In genomic region chr7:112840890-112841289, GRCm38 (mm10) we compare ENCODE assay signal across 12 mouse cellular contexts.
DNase-seq lines count a peak whose midpoint lies in the region; ATAC-seq and TF ChIP-seq lines count a peak whose summit lies in the region.
"Had no signal": no experiment of that assay in that cellular context is flagged by ENCODE, and none has a peak within 500 bp of the region (broad histone marks: within the 10 kb centered on the region; RNA-seq: fewer than 3 reads in every experiment).

No protein-coding gene starts in this region.

- 0 out of 2 replicates have a peak overlapping the region, but pooled peaks have one; percentile 1 for H3K27ac ChIP-seq in heart, embryonic 13.5 days (replicated peaks)
- H3K27ac ChIP-seq in ES-E14 (ENCODE audit: insufficient read depth, low read depth, low read length, poor library complexity, severe bottlenecking), result peak overlapping the region; percentile 95
- peak overlapping the region; percentile 85 for H3K27ac ChIP-seq in forebrain, embryonic 13.5 days
- H3K27ac ChIP-seq in midbrain, embryonic 11.5 days (ENCODE audit: low read depth, low read length), result peak overlapping the region; percentile 74
- H3K27ac ChIP-seq: liver, embryonic 15.5 days had no signal

- H3K9ac ChIP-seq in heart, embryonic 13.5 days, result no peak overlapping the region
- no peak overlapping the region for H3K9ac ChIP-seq in ES-E14 (ENCODE audit: insufficient read depth, low read depth, low read length, poor library complexity, severe bottlenecking)
- peak overlapping the region; percentile 35; the same call in 1 of the 2 replicates for H3K9ac ChIP-seq in forebrain, embryonic 13.5 days
- H3K9ac ChIP-seq in midbrain, embryonic 11.5 days (ENCODE audit: low read length), result peak overlapping the region; percentile 44; the same call in 1 of the 2 replicates
- H3K9ac ChIP-seq: liver, embryonic 15.5 days had no signal

- no peaks in the 10 kb centered on the region for H3K27me3 ChIP-seq in heart, embryonic 13.5 days (replicated peaks)
- no peaks in the 10 kb centered on the region for H3K27me3 ChIP-seq in forebrain, embryonic 13.5 days
- no peaks in the 10 kb centered on the region for H3K27me3 ChIP-seq in midbrain, embryonic 11.5 days (ENCODE audit: control insufficient read depth, insufficient read depth, low read length)

- H3K4me2 ChIP-seq in heart, embryonic 13.5 days, result no peak overlapping the region
- H3K4me2 ChIP-seq in forebrain, embryonic 13.5 days, result peak overlapping the region; percentile 57
- peak overlapping the region; percentile 20; the same call in 1 of the 2 replicates for H3K4me2 ChIP-seq in midbrain, embryonic 11.5 days
- H3K4me2 ChIP-seq: heart, embryonic 11.5 days; liver, embryonic 15.5 days had no signal

- intact Hi-C loops in heart, postnatal 25 days (cut with DNase I), result no loop called here

- in situ Hi-C loops in ES-E14 (cut with MboI; ENCODE audit: low sequenced_read_pairs in 2 of 2, unreplicated experiment in 2 of 2), result no loop called here

- no peak for DNase-seq in heart, postnatal 4 days
- DNase-seq in ES-E14 (ENCODE audit: low read depth, low spot score), result no peak
- DNase-seq in midbrain, embryonic 11.5 days (ENCODE audit: low spot score, missing footprints), result peak; percentile 89
- no peak for DNase-seq in urinary bladder, postnatal 10 days (ENCODE audit: low spot score)
- no peak for DNase-seq in heart, postnatal 25 days (ENCODE audit: low spot score)
- DNase-seq: thymus, postnatal 25 days had no signal

- H3K4me1 ChIP-seq in heart, embryonic 13.5 days, result peaks cover 29% of the 10 kb centered on the region
- peaks cover 7 to 16% of the 10 kb centered on the region in 2 experiments for H3K4me1 ChIP-seq in ES-E14 (ENCODE audit: control insufficient read depth in 2 of 2, insufficient read depth in 2 of 2, low read length in 2 of 2, poor library complexity in 1 of 2)
- peaks cover 45% of the 10 kb centered on the region for H3K4me1 ChIP-seq in forebrain, embryonic 13.5 days
- H3K4me1 ChIP-seq in midbrain, embryonic 11.5 days (ENCODE audit: control insufficient read depth, insufficient read depth, low read length), result peaks cover 29% of the 10 kb centered on the region

- peaks cover 6% of the 10 kb centered on the region; the same call in 1 of the 2 replicates for H3K9me3 ChIP-seq in heart, embryonic 13.5 days
- H3K9me3 ChIP-seq in ES-E14 (ENCODE audit: control insufficient read depth, insufficient read depth, low read depth, low read length), result no peaks in the 10 kb centered on the region
- no peaks in the 10 kb centered on the region for H3K9me3 ChIP-seq in forebrain, embryonic 13.5 days (replicated peaks)
- peaks cover 7% of the 10 kb centered on the region for H3K9me3 ChIP-seq in midbrain, embryonic 11.5 days (ENCODE audit: control insufficient read depth, low read length)
- H3K9me3 ChIP-seq: liver, embryonic 15.5 days had no signal

- 56% methylated on average over 8 of the region's 8 CpGs for WGBS in heart, embryonic 13.5 days
- 12% methylated on average over 8 of the region's 8 CpGs for WGBS in forebrain, embryonic 13.5 days
- 15% methylated on average over 8 of the region's 8 CpGs for WGBS in midbrain, embryonic 11.5 days

- no peak overlapping the region for H3K4me3 ChIP-seq in heart, embryonic 13.5 days
- no peak overlapping the region; a peak in 1 of 4 replicates for H3K4me3 ChIP-seq in ES-E14 (ENCODE audit: insufficient read depth in 1 of 2, low read depth in 1 of 2, low read length in 2 of 2, poor library complexity in 1 of 2, severe bottlenecking in 1 of 2)
- H3K4me3 ChIP-seq in forebrain, embryonic 13.5 days, result no peak overlapping the region
- H3K4me3 ChIP-seq in midbrain, embryonic 11.5 days (ENCODE audit: low read depth, low read length), result no peak overlapping the region
- H3K4me3 ChIP-seq: liver, embryonic 15.5 days had no signal

- ATAC-seq in heart, embryonic 13.5 days (ENCODE audit: extremely low read depth, insufficient number of reproducible peaks, low FRiP score, low TSS enrichment), result no peak
- ATAC-seq in forebrain, embryonic 13.5 days, result peak; percentile 57; the same call in 1 of the 2 replicates
- peak; percentile 30; the same call in 1 of the 2 replicates for ATAC-seq in midbrain, embryonic 11.5 days (ENCODE audit: low FRiP score)
- ATAC-seq in erythroid progenitor cell, adult 5-6 weeks (replicated peaks; ENCODE audit: low FRiP score, poor library complexity, severe bottlenecking), result no peak
- ATAC-seq: intestine, postnatal 0 days had no signal

- peaks cover 34% of the 10 kb centered on the region for H3K36me3 ChIP-seq in heart, embryonic 13.5 days
- H3K36me3 ChIP-seq in ES-E14 (ENCODE audit: control insufficient read depth, insufficient read depth, low read length, poor library complexity, severe bottlenecking), result no peaks in the 10 kb centered on the region; the same call in 1 of the 2 replicates
- H3K36me3 ChIP-seq in forebrain, embryonic 13.5 days (ENCODE audit: poor library complexity, severe bottlenecking), result no peaks in the 10 kb centered on the region
- H3K36me3 ChIP-seq in midbrain, embryonic 11.5 days (ENCODE audit: control insufficient read depth, insufficient read depth, low read length), result no peaks in the 10 kb centered on the region
- H3K36me3 ChIP-seq: liver, embryonic 15.5 days had no signal

TF ChIP-seq in ES-E14, 5 proteins besides CTCF, POLR2A, EP300 and RAD21:
- TF ChIP-seq HCFC1 (IDR thresholded peaks at IDR 0.05; ENCODE audit: borderline replicate concordance, insufficient read depth, low read length), result no peak
- TF ChIP-seq CHD2 (IDR thresholded peaks at IDR 0.05; ENCODE audit: low read depth, low read length), result no peak
- TF ChIP-seq MAFK (IDR thresholded peaks at IDR 0.05; ENCODE audit: insufficient read depth, low read depth, low read length), result no peak
- TF ChIP-seq ZC3H11A (IDR thresholded peaks at IDR 0.05; ENCODE audit: borderline replicate concordance, low read depth, low read length), result no peak
- TF ChIP-seq ZNF384 (IDR thresholded peaks at IDR 0.05; ENCODE audit: low read depth, low read length), result no peak

Comparison
In these comparisons a context has a peak if more than half of its experiments do, and no peak if none do; other contexts are left out.
1. ATAC-seq: peak in forebrain, embryonic 13.5 days (single experiment) and midbrain, embryonic 11.5 days (single experiment); none in heart, embryonic 13.5 days (single experiment) and erythroid progenitor cell, adult 5-6 weeks (single experiment).
2. H3K27ac ChIP-seq: peak in every context shown above with its lines; median percentile 95 in ES-E14; 85 in forebrain, embryonic 13.5 days; 74 in midbrain, embryonic 11.5 days; 1 in heart, embryonic 13.5 days.
3. H3K9ac ChIP-seq: peak in forebrain, embryonic 13.5 days (single experiment) and midbrain, embryonic 11.5 days (single experiment); none in heart, embryonic 13.5 days (single experiment) and ES-E14 (single experiment).